Mouse (Mus musculus) layer of hippocampus, adult 9-10 months (tissue): ENCODE measurements at regions not wholly inside any gene's neighbourhood (a gene's known extent, or its start where the extent isn't known, plus 50 kb on each side); places are given as distances from the start of the nearest gene placed in this dataset.

Experiments
- DNase-seq: peaks from one replicate; pipeline ENCODE4 v3.0.0; 2022; ENCODE audit warnings: low spot score

- DNase-seq = no peak
These were observed 57.5 kb upstream of the Igf1r start for GRCm38 (mm10) chr7:67895166-67895565.

GRCm38 (mm10) chr7:67892917-67893316 lies 59.7 kb upstream of the Igf1r start:
- DNase-seq = no peak

- no peak for DNase-seq
These were observed 69.6 kb upstream of the Igf1r start for GRCm38 (mm10) chr7:67883040-67883439.

- DNase-seq = peak; percentile 6
These were observed 70.0 kb upstream of the Igf1r start for GRCm38 (mm10) chr7:67882606-67883005.

GRCm38 (mm10) chr7:67878226-67878625 lies 74.4 kb upstream of the Igf1r start:
- DNase-seq = no peak

GRCm38 (mm10) chr7:67877587-67877986 lies 75.0 kb upstream of the Igf1r start:
- DNase-seq = no peak

- DNase-seq = no peak
These were observed 94.8 kb upstream of the Synm start for GRCm38 (mm10) chr7:67854080-67855022.

- DNase-seq = no peak
These were observed 93.3 kb upstream of the Synm start for GRCm38 (mm10) chr7:67852859-67853258.

- no peak for DNase-seq
These were observed 89.9 kb upstream of the Synm start for GRCm38 (mm10) chr7:67849509-67849862.

- peak; percentile 29 for DNase-seq
These were observed 89.3 kb upstream of the Synm start for GRCm38 (mm10) chr7:67848589-67849508.

- no peak for DNase-seq
These were observed 87.3 kb upstream of the Synm start for GRCm38 (mm10) chr7:67846796-67847195.

- DNase-seq = no peak
These were observed 77.4 kb upstream of the Synm start for GRCm38 (mm10) chr7:67836984-67837383.

GRCm38 (mm10) chr7:67836117-67836949 lies 76.8 kb upstream of the Synm start:
- no peak for DNase-seq

- no peak for DNase-seq
These were observed 72.2 kb upstream of the Synm start for GRCm38 (mm10) chr7:67831738-67832137.

- DNase-seq = no peak
These were observed 67.8 kb upstream of the Synm start for GRCm38 (mm10) chr7:67827386-67827785.

GRCm38 (mm10) chr7:67826936-67827335 lies 67.4 kb upstream of the Synm start:
- no peak for DNase-seq

GRCm38 (mm10) chr7:67826368-67826767 lies 66.8 kb upstream of the Synm start:
- DNase-seq = no peak

- DNase-seq = no peak
These were observed 66.2 kb upstream of the Synm start for GRCm38 (mm10) chr7:67825636-67826280.

GRCm38 (mm10) chr7:67823943-67824645 lies 64.6 kb upstream of the Synm start:
- no peak for DNase-seq

- no peak for DNase-seq
These were observed 60.0 kb upstream of the Synm start for GRCm38 (mm10) chr7:67819551-67819950.

GRCm38 (mm10) chr7:67817556-67817955 lies 58.0 kb upstream of the Synm start:
- DNase-seq = no peak
